Mouse (Mus musculus) spleen, adult 2 months (tissue): ENCODE results near the gene Syce1. TPM values are rescaled to one million over a fixed set of nuclear protein-coding genes. Genes with fewer than 3 reads are reported as not detected.

Experiments
- DNase-seq, 2 experiments: peaks; one replicate each; pipeline versions ENCODE4 v3.0.0 to v3.0.0-alpha.2; 2012 to 2021; ENCODE audit warnings: low spot score in 2 of 2, low read depth in 1 of 2
- H3K27ac ChIP-seq: fragments of 200-500 bp; 2 replicates; pipeline ENCODE4 v1.5.1; 2012; ENCODE audit warnings: low read length, inconsistent platforms; ENCODE audit not compliant: insufficient read depth
- H3K27me3 ChIP-seq: fragments of 200-500 bp; 2 replicates; pipeline ENCODE4 v1.6.1; 2012; ENCODE audit warnings: mild to moderate bottlenecking, moderate library complexity, low read length, inconsistent platforms; ENCODE audit not compliant: control insufficient read depth, insufficient read depth
- H3K36me3 ChIP-seq: fragments of 200-500 bp; 2 replicates; pipeline ENCODE4 v1.6.1; 2012; ENCODE audit warnings: mild to moderate bottlenecking, low read length, inconsistent platforms; ENCODE audit not compliant: control insufficient read depth, insufficient read depth
- H3K4me1 ChIP-seq: fragments of 200-500 bp; 2 replicates; pipeline ENCODE4 v1.6.1; 2011; ENCODE audit warnings: inconsistent platforms; ENCODE audit not compliant: control insufficient read depth, insufficient read depth, insufficient read length
- H3K4me3 ChIP-seq: fragments of 200-500 bp; 2 replicates; pipeline ENCODE4 v1.5.1; 2011; ENCODE audit warnings: mild to moderate bottlenecking, inconsistent platforms; ENCODE audit not compliant: insufficient read depth, insufficient read length; ENCODE audit errors: extremely low read depth
- CTCF ChIP-seq: fragments of 200-500 bp; IDR thresholded peaks from 2 replicates; pipeline ENCODE4 v1.5.1; 2011; ENCODE audit warnings: mild to moderate bottlenecking, inconsistent platforms; ENCODE audit not compliant: insufficient read depth, insufficient read length, insufficient replicate concordance; ENCODE audit errors: extremely low read depth
- POLR2A ChIP-seq: fragments of 200-500 bp; IDR thresholded peaks from 2 replicates; pipeline ENCODE4 v1.6.1; 2011; ENCODE audit warnings: low read depth, low read length, inconsistent platforms
- WGBS: fragments of 180-500 bp; shearing (Covaris S2); methylation state at CpG from one replicate; pipeline ENCODE4 v1.1.7; 2018; 5-methylcytosine and 5-hydroxymethylcytosine counted together
- polyA plus RNA-seq: library from polyadenylated mRNA; depleted of rRNA; stranded (reverse); fragments of >200 nt; gene quantifications from 2 replicates; pipeline ENCODE4 v1.2.3, GENCODE M21; 2012; rRNA removed

Syce1 gene
- polyA plus RNA-seq, result 0.07 and 0.11 TPM in 2 replicates

- Histone ChIP-seq H3K27me3 (no peaks in the 10 kb centered on the region), H3K4me1 (no peaks in the 10 kb centered on the region), H3K4me3 (no peak within 1 kb of the TSS), H3K27ac (no peak within 1 kb of the TSS), H3K36me3 (no peaks in the 10 kb centered on the region)
- no peak for DNase-seq
- 83% methylated on average over 33 of the region's 33 CpGs for WGBS
- TF ChIP-seq POLR2A, result no peak
- TF ChIP-seq CTCF, result no peak
Measured at GRCm38 (mm10) chr7:140787406-140788052, at the start of gene Syce1. TSS of gene Syce1 (minus strand) at chr7:140787852.

- Histone ChIP-seq H3K4me1 (no peaks in the 10 kb centered on the region), H3K27me3 (no peaks in the 10 kb centered on the region), H3K4me3 (no peak overlapping the region), H3K27ac (no peak overlapping the region), H3K36me3 (no peaks in the 10 kb centered on the region)
- 88% methylated on average over 9 of the region's 9 CpGs for WGBS
- no peak for DNase-seq
- TF ChIP-seq CTCF, result no peak
Measured at GRCm38 (mm10) chr7:140836243-140837115, 48.8 kb upstream of the Syce1 start.

- Histone ChIP-seq H3K36me3 (no peaks in the 10 kb centered on the region), H3K27me3 (no peaks in the 10 kb centered on the region), H3K4me3 (no peak overlapping the region), H3K4me1 (no peaks in the 10 kb centered on the region), H3K27ac (no peak overlapping the region)
- WGBS, result 92% methylated on average over 2 of the region's 2 CpGs
- TF ChIP-seq POLR2A (no peak), CTCF (no peak)
- DNase-seq, result no peak
Measured at GRCm38 (mm10) chr7:140835758-140836087, 48.1 kb upstream of the Syce1 start.

- no peaks in the 10 kb centered on the region for H3K27me3 ChIP-seq
- H3K27ac ChIP-seq, result no peak within 1 kb of the TSS
- no peaks in the 10 kb centered on the region for H3K36me3 ChIP-seq
- no peak for TF ChIP-seq POLR2A
- no peak for TF ChIP-seq CTCF
- no peak for DNase-seq
- H3K4me1 ChIP-seq, result no peaks in the 10 kb centered on the region
- no peak within 1 kb of the TSS for H3K4me3 ChIP-seq
- WGBS, result 80% methylated on average over 20 of the region's 20 CpGs
Measured at GRCm38 (mm10) chr7:140834968-140835757, 47.5 kb upstream of the Syce1 start, which contains the start of gene Urah. TSS of gene Urah (plus strand) at chr7:140835018.

- H3K27me3 ChIP-seq, result no peaks in the 10 kb centered on the region
- H3K4me1 ChIP-seq, result no peaks in the 10 kb centered on the region
- H3K36me3 ChIP-seq, result no peaks in the 10 kb centered on the region
- no peak for DNase-seq
- H3K27ac ChIP-seq, result no peak overlapping the region
- H3K4me3 ChIP-seq, result no peak overlapping the region
- 85% methylated on average over 4 of the region's 4 CpGs for WGBS
- TF ChIP-seq CTCF (no peak), POLR2A (no peak)
Measured at GRCm38 (mm10) chr7:140833341-140833740, 45.7 kb upstream of the Syce1 start.

GRCm38 (mm10) chr7:140831447-140831846 is 43.8 kb upstream of the Syce1 start:
- WGBS, result 55% methylated on average over 6 of the region's 6 CpGs

More at GRCm38 (mm10) chr7:140831447-140831846, 43.8 kb upstream of the Syce1 start:
- DNase-seq, result no peak
- Histone ChIP-seq H3K36me3 (no peaks in the 10 kb centered on the region), H3K27ac (no peak overlapping the region), H3K4me1 (no peaks in the 10 kb centered on the region), H3K4me3 (no peak overlapping the region), H3K27me3 (no peaks in the 10 kb centered on the region)
- TF ChIP-seq POLR2A, result no peak
